Mouse (Mus musculus) kidney, postnatal 36 days (tissue): ENCODE data around the gene Cpa4.

Source experiments
- DNase-seq, 2 experiments: peaks; one replicate each; pipeline ENCODE4 v3.0.0; 2021 to 2022; ENCODE audit warnings: mixed read lengths in 2 of 2

Cpa4 gene

DNA sequence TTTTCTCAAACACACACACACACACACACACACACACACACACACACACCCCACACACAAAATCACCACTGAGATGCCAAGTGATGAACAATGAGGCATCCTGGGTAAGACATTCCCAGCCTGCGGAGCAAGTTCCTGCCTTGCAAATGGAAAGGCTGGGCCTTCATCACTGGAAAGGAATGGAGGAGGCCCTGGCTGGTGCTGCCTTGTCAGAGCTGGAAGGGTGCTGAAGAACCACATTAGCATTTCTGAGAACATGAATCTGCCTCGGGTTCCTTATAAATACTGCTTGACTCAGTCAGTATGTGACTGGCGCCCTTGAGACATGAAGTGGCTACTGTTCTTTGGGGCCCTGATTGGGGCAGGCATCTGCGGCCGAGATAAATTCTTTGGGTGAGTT lies at the start of gene Cpa4:
TSS of gene Cpa4 (plus strand) at position 301 of the 400 bp plus-strand sequence.
- DNase-seq = no peak

DNA sequence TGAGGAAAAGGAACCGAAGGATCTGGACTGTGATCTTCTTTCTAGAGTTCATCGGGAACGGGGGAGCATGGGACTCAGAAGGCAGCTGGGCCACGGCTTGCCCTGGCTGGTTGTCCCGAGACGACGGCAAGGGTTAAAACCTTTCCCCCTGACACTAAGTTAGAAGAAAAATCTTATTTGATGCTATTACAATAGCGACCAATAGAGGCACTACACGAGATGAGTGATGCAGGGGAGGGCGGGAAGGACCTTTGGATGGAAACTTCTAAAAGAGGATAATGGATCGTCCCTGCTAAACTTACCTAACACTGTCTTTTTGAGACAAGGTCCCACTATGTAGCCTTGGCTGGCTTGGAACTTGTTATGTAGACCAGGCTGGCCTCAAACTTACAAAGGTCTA lies 47.8 kb upstream of the Cpa4 start:
- no peak for DNase-seq

- DNase-seq = peak; percentile 33 to 40
These were observed 42.5 kb upstream of the Cpa4 start for GRCm38 (mm10) chr6:30525456-30526332.

DNA sequence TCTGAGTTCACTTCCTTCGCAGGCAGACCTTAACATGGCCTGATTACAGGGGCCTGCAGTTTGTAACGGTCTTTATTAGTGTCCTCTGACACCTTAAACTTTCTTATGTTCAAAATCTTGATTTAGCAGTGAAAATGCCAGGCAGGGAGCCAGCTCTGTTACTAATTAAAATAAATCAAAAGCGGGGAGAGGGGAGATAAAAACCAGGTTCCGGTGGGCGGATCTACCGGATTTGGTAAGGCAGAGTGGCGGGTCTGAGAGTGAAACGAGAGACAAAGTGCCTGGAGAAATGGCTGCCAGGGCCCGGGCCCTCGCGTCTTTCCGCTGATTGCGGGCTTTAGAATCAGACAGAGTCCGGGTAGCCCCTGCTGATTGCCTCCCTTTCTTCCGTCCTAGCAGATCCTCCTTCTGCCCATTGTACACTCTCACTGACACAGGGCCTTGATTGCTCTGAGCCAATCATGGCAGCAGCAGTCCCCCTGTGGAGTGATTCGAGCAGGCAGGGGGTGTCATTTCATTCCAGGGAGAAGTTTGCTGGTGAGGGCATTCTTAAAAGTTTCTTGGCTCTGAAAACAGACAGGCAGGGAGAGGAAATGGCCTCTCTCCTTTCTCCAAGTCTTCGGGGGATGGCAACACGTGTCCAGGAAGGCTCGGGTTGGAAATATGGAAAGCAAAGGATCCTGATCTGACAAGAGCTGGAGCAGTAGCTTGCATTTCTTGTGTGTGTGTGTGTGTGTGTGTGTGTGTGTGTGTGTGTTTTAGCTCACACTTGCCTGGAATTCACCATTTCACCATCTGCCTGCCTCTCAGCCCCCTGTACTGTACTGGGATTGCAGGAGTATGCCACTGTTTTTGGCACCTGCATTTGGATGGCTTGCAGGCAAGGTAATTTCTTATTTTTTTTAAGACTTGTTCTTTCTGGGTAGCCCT lies 41.3 kb upstream of the Cpa4 start:
- DNase-seq = peak; percentile 37 to 72

DNA sequence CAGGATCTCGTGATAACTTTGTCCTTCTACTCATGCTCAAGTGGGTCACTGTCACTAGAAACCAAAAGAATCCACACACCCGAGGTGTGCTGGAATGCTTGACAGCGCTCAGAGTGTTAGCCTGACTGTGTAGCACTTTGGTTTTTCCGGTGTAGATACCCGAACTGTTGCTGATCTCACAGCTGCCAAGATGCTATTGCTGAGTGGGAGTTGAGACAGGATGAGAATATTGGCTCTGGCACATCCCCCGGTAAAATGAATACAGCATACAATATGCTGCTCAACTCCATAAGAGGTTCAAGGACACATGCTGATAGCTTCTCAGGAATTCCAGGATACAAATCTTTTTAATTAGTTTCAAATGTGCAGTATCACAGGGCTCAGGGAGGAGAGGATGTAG lies 39.4 kb upstream of the Cpa4 start:
- no peak for DNase-seq

DNA sequence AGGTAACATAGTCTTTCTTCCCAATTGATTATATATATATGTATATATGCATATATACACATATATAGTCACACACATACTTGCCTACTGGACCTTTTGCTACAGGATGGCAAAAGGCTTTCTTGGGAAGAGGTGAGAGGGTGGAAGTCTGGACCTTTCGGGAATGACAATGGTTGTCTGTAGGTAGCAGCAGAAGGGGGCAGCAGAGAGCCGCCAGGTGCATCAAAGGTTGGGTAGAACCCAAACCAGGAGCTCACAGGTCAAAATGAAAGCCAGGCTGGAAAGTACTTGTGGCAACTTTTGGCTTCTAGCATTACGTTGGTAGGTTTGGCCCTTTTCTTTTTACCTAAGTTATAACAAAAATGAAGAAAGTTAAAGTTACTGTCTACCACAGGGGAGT lies 32.8 kb upstream of the Cpa4 start:
- DNase-seq = peak; percentile 49 to 85

DNA sequence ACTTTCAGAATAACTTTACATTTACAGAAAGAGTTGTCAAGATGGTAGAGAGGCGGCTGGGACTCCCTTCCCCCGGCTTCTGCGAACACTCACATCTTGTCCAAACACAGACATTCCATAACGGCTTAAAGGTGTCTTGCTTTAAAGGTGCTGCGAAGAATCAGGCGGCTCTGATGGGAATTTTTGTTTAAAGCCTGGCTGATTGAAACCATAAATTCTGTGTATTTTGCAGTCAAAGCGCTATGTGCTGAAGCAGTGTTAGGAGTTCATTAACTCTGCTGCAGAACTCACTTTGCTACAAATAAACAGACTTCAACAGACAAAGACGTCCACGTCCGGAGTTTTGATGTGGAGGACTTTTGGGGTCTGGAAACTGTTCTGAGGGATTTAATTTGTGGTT lies 29.9 kb upstream of the Cpa4 start:
- no peak for DNase-seq

GRCm38 (mm10) chr6:30538800-30539199 lies 29.4 kb upstream of the Cpa4 start:
- DNase-seq = no peak

DNA sequence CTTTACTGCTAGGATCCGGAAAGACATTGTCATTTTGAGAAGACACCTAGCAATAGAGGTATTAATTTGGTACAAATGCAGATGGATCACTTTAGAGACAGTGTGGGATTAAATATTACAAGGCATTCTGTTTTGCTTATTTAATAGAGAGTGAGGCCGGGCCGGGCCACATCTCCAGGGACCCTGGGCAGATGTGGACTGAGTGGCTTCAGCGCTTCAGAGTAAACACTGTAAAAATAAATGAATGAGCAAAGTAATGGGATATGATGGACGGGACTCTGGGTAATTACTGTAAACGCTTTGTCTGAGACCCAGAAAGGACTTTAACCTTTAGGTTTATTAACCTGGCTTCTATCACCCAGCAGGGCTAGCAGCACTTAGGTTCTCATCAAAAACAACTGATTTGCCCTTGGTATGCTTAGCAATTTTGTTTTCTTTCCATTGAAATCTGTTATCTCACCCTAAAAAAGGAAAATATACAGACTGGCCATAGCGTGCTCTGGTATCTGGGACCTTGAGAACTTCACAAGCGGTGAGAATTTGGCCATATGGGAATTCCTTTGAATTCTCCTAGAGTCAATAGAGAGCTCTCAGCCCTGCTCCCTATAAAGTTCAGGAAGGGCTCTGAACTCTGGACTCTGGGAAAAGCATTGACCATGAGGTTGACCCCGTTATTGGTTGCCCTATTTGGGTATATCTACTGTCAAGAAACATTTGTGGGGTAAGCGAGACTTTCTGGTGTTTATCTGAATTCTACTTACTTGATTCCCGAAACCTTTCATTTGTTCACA lies 27.0 kb upstream of the Cpa4 start, which contains the start of gene Cpa2:
TSS of gene Cpa2 (plus strand) at position 574 of the 791 bp plus-strand sequence.
- no peak for DNase-seq

GRCm38 (mm10) chr6:30542277-30542676 lies 25.9 kb upstream of the Cpa4 start:
- no peak for DNase-seq

- no peak for DNase-seq
These were observed 25.1 kb upstream of the Cpa4 start for GRCm38 (mm10) chr6:30543077-30543476.

DNA sequence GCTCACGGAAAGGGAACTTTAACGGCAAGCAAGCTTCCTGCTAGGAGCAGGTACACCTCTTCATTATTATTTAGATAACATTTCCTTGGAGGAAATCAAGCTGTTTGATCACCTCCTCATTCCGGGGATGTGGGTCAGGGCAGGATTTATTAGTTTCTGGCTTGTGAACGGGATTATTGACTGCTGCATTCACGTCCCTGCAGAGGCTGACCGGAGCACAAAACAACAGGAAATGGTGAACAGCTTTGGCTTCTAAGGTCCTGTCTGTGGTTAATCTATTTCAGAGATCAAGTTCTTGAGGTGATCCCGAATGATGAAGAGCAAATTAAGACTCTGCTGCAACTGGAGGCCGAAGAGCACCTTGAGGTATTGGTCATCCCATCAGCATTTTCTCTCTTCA lies 24.3 kb upstream of the Cpa4 start:
- DNase-seq = no peak

DNA sequence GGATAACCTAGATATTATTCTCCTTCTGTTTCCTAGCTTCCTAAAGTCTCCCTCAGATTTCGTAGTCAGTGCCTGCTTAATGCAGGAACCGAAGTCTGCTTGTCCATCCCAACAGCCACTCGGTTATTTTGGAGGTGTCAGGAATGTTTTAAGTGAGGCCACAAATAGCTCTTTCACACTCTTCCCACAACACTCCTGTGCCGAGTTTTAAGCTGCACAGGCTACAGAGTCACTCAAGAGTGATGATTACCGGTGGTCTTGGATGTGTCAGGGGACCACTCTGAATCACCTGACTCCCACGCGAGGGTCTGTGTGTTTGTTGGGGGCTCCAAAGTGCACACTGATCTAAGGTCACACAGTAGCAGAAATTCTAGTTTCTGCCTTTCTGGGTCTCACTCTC lies 22.5 kb upstream of the Cpa4 start:
- DNase-seq = no peak

- peak in 1 of 2 experiments; percentile 24 for DNase-seq
These were observed 21.4 kb upstream of the Cpa4 start for GRCm38 (mm10) chr6:30546571-30547273.

GRCm38 (mm10) chr6:30547274-30547645 lies 20.9 kb upstream of the Cpa4 start:
- peak in 1 of 2 experiments; percentile 44 for DNase-seq

- no peak for DNase-seq
These were observed 20.4 kb upstream of the Cpa4 start for GRCm38 (mm10) chr6:30547656-30548306.

GRCm38 (mm10) chr6:30549231-30549761 lies 18.9 kb upstream of the Cpa4 start:
- DNase-seq = no peak

DNA sequence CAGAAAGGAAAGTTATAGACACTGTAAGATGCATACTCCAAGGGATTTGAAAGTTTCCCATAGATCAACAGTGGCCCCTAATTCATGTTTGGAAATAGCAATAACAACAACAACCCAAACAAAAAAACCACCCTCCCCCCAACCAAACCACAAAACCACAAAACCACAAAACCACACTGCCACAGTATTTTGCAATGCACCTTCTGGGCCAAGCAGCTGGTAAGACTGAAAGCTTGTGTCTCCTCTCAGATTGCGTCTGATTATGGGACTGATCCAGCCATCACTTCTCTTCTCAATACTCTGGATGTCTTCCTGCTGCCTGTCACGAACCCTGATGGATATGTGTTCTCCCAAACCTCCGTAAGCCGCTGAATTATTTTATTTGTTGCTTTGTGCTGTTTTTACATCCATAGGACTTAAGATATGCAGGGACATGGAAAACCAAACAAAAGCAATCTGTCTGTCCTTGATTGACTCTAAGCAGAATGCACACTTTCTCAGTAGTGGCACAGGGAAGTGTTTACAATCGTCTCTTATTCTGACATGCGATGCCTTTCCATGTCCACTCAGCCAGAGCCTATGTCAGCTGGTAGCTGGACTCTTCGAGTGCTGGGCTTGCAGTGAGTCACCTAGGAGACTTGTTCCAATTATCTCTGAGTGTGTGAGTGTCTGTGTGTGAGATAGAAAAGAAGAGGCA lies 17.5 kb upstream of the Cpa4 start:
- DNase-seq = no peak

DNA sequence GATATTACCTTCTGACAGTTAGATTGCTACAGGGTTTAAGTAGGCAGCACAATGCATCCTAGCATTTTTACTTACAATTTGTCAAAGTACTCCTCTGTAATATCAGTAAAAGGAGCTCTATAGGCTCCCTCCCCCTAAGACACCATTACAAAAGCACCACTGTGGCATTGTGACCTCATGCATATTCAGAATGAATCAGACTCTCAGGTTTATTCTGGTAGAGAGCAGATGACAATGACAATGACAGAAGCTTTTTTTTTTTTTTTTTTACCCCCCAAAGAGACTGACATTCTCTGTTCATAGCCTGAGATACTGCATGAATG lies 17.0 kb upstream of the Cpa4 start:
- DNase-seq = no peak

GRCm38 (mm10) chr6:30551644-30552580 lies 16.3 kb upstream of the Cpa4 start:
- no peak for DNase-seq
